Mouse (Mus musculus) gastrocnemius, postnatal 36 days (tissue): ENCODE results near the gene Zfp110. TPM values are rescaled to one million over a fixed set of nuclear protein-coding genes. Genes with fewer than 3 reads are reported as not detected.

ENCODE experiments used
- DNase-seq, 2 experiments: peaks; one replicate each; pipeline ENCODE4 v3.0.0; 2022
- intact Hi-C: fragments of 180-260 bp; cut with DNase I; formaldehyde crosslinking; loops from one replicate; pipeline ENCODE4 v1.15.1; 2025
- total RNA-seq, 2 experiments: library from RNA; stranded (reverse); gene quantifications; 2 replicates each; pipeline ENCODE4 v1.2.3; 2021

Zfp110 gene
- total RNA-seq, 2 experiments from 2014 or later, result 6.4 to 8.2 TPM

DNA sequence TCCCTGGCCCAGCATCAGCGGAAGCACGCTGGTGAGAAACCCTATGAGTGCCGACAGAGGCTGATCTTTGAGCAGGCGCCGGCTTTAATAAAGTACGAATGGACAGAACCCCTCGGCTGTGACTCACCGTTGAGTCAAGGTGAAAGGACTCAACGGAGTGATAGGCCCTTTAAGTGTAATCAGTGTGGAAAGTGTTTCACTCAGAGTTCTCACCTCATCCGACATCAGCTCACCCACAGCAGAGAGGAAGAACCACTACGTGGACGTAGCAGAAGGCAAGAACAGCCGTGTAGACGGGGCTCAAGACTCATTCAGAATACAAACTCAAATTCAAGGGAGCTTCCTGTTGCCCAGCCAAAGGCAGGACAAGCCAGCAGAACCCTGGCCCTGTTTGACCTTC, 56.4 kb downstream of the Zfp110 start:
- intact Hi-C loops, result no loop called here
- DNase-seq, result no peak

DNA sequence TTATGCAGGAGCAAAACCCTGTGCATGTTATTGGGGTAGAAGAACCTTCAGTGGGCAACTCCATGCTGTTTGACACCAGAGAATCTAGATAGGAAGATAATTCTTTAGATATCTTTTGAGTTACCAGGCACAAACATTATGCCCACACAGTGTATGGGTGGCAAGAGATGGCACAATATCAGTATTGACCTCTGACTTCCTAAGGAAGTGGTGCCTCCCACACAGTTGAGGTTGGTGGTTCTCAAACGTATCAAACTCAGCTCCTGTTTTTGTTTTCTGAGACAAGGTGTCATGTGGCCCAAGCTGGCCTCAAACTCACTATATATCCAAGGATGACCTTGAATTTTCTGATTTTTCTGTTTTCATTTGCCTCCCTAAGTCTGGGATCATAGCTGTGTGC, 56.8 kb downstream of the Zfp110 start:
- DNase-seq, result no peak
- intact Hi-C loops, result no loop called here

DNA sequence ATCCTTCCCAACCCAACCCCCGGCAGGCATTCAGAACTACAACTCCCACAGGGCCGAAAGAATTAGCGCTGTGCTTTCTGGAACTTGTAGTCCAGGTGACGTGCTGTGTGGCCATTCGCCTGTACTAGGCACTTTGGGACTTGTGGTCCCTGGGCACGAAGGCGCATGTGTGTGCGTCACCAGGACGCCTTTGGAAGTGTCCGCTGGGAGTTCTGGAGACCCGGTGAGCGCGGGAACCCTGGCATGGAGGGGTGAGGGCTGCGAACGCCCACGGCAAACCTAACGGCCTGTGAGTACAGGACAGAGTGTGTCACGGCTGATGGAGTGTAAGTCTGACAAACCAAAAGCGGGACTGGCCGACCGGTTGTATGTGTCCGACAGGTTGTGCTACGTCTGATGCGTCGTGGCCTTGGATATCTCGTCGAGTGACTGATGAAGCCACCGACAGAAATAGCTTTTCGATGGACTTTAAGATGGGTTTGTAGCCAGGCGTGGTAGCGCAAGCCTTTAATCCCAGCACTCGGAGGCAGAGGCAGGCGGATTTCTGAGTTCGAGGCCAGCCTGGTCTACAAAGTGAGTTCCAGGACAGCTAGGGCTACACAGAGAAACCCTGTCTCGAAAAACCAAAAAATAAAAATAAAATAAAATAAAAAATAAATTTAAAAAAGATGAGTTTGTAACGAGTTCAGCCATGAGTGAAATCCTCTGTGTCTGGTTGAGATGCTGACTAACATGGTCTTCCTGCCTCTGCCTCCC, 63.3 kb downstream of the Zfp110 start, which contains the start of gene Zscan22:
Zscan22 (plus strand) TSS at position 161 of the 756 bp plus-strand sequence.
- peak; percentile 88 to 89 for DNase-seq
- intact Hi-C loops, result no loop called here

Other genes with a start within 250 kb of the Zfp110 start
- gene Vmn2r53, start 226.0 kb upstream of the Zfp110 start, total RNA-seq, result not detected
- gene Vmn2r54, start 194.4 kb upstream of the Zfp110 start, total RNA-seq, result not detected
- gene Vmn2r55, start 149.8 kb upstream of the Zfp110 start, total RNA-seq, result not detected
- gene Vmn2r56, start 99.8 kb upstream of the Zfp110 start, total RNA-seq, result not detected
- under 1 TPM; 0.87 to 0.91 TPM for gene Zscan18, start 31.1 kb upstream of the Zfp110 start, total RNA-seq
- gene Zfp329, start 15.9 kb upstream of the Zfp110 start, total RNA-seq, result 1 to 10 TPM; 3.6 to 4.3 TPM
- 1 to 10 TPM; 1.3 to 2.0 TPM for gene Zfp128, start 46.4 kb downstream of the Zfp110 start, total RNA-seq
- 1 to 10 TPM; 2.4 to 2.8 TPM for gene Zscan22, start 63.1 kb downstream of the Zfp110 start, total RNA-seq
- 100 to 1,000 TPM; 473 to 557 TPM for gene Rps5, start 87.5 kb downstream of the Zfp110 start, total RNA-seq
- under 1 TPM; 0.22 to 0.51 TPM for gene Rnf225, start 92.7 kb downstream of the Zfp110 start, total RNA-seq
- 1 to 10 TPM; 1.7 to 2.2 TPM for gene Zfp324, start 131.1 kb downstream of the Zfp110 start, total RNA-seq
- gene Zfp446, start 143.1 kb downstream of the Zfp110 start, total RNA-seq, result 1 to 10 TPM; 1.7 to 2.5 TPM
- not detected for gene Slc27a5, start 163.4 kb downstream of the Zfp110 start, total RNA-seq
- gene Trim28, start 164.4 kb downstream of the Zfp110 start, total RNA-seq, result 10 to 100 TPM; 62.1 to 63.2 TPM
- 1 to 10 TPM; 3.9 to 4.0 TPM for gene Zbtb45, start 175.3 kb downstream of the Zfp110 start, total RNA-seq
- 10 to 100 TPM; 68.7 to 83.7 TPM for gene Chmp2a, start 200.0 kb downstream of the Zfp110 start, total RNA-seq
- 100 to 1,000 TPM; 131 TPM for gene Ube2m, start 203.5 kb downstream of the Zfp110 start, total RNA-seq
- gene Mzf1, start 220.0 kb downstream of the Zfp110 start, total RNA-seq, result under 1 TPM; 0.57 to 0.74 TPM